Comparison of ENCODE assay signal across 18 mouse cellular contexts in the genomic region with DNA sequence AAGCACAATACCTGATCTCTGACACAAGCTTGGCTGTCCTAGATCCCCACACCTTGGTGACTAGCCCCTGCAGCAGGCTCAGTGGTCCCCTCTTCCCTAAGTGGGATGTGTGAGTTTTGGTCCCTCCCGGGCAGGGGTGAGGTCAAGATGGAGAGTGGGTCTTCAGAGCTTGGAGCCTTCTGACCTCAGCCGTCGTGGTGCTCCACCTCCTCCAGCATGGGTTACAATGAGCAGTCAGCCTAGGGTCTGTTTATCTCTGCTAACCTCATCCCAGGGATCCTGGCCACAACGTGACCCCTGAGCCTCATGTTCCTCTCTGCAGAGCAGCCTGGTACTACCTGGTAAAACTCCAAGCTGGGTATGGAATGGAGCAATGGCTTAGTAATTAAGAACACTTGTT.
"Had no signal": no experiment of that assay in that cellular context is flagged by ENCODE, and none has a peak within 500 bp of the region (broad histone marks: within the 10 kb centered on the region; RNA-seq: fewer than 3 reads in every experiment).

No protein-coding gene starts in this region.

- H3K9ac ChIP-seq: liver, embryonic 15.5 days; liver, postnatal 0 days; lung, embryonic 15.5 days; midbrain, embryonic 12.5 days; neural tube, embryonic 12.5 days; stomach, embryonic 15.5 days had no signal

- H3K27ac ChIP-seq: liver, embryonic 15.5 days; lung, embryonic 15.5 days; macrophage; midbrain, embryonic 12.5 days; neural tube, embryonic 12.5 days; stomach, embryonic 15.5 days; stomach, postnatal 0 days had no signal

- H3K9me3 ChIP-seq: liver, embryonic 15.5 days; lung, embryonic 15.5 days; midbrain, embryonic 12.5 days; neural tube, embryonic 12.5 days; stomach, embryonic 15.5 days had no signal

- ATAC-seq: liver, postnatal 0 days; lung, postnatal 0 days had no signal

- H3K27me3 ChIP-seq: liver, embryonic 15.5 days; lung, embryonic 15.5 days; neural tube, embryonic 12.5 days; stomach, embryonic 15.5 days had no signal

- DNase-seq: liver, postnatal 0 days; lung, adult 2 months; lung, postnatal 14 days; lung, postnatal 36 days; midbrain, embryonic 14.5 days; right cerebral cortex, postnatal 14 days; thymus, adult 2 months; thymus, postnatal 25 days; thymus, postnatal 4 days had no signal

- H3K4me3 ChIP-seq: liver, embryonic 15.5 days; lung, embryonic 15.5 days; megakaryocyte, embryonic 14.5 days; midbrain, embryonic 12.5 days; neural tube, embryonic 12.5 days; stomach, embryonic 15.5 days had no signal

- H3K4me2 ChIP-seq: liver, embryonic 15.5 days; lung, embryonic 15.5 days; midbrain, embryonic 12.5 days; neural tube, embryonic 12.5 days; stomach, embryonic 15.5 days had no signal

- H3K36me3 ChIP-seq: liver, embryonic 15.5 days; lung, embryonic 15.5 days; midbrain, embryonic 12.5 days; neural tube, embryonic 12.5 days; stomach, embryonic 15.5 days had no signal

- H3K4me1 ChIP-seq: liver, embryonic 15.5 days; lung, embryonic 15.5 days; megakaryocyte, embryonic 14.5 days; neural tube, embryonic 12.5 days; stomach, embryonic 15.5 days had no signal
